ENCODE assay signal across 10 mouse cellular contexts in the genomic region with DNA sequence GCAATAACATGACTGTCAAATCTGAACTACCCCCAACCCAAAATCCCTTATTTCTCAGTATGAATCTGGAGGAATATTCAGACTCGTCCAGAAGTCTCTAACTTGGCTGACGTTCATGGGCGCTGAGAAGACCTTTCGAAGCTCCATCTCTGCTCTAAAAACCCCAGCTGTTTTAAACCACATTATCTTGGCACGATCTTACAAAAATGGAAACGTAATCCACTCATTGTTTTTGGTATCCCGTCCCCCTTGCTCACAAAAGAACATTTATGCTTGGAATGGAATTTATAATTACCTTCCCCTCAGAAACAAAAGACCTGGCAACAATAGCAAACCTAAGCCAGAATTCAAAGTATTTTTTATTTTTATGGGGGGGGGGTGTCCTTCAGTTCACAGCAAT.
DNase-seq lines count a peak whose midpoint lies in the region; ATAC-seq lines count a peak whose summit lies in the region.
"Had no signal": no experiment of that assay in that cellular context is flagged by ENCODE, and none has a peak within 500 bp of the region (broad histone marks: within the 10 kb centered on the region; RNA-seq: fewer than 3 reads in every experiment).

No protein-coding gene starts in this region.

- WGBS in neural tube, embryonic 13.5 days, result 37% methylated on average over 7 of the region's 7 CpGs
- 11% methylated on average over 7 of the region's 7 CpGs for WGBS in forebrain, embryonic 13.5 days
- 25% methylated on average over 7 of the region's 7 CpGs for WGBS in hindbrain, embryonic 15.5 days
- 23% methylated on average over 7 of the region's 7 CpGs for WGBS in stomach, embryonic 16.5 days

- H3K9me3 ChIP-seq in neural tube, embryonic 13.5 days, result no peaks in the 10 kb centered on the region
- H3K9me3 ChIP-seq in forebrain, embryonic 13.5 days (replicated peaks), result no peaks in the 10 kb centered on the region
- H3K9me3 ChIP-seq in hindbrain, embryonic 15.5 days, result no peaks in the 10 kb centered on the region
- H3K9me3 ChIP-seq in stomach, embryonic 16.5 days (replicated peaks; ENCODE audit: control insufficient read depth, low read length), result no peaks in the 10 kb centered on the region
- H3K9me3 ChIP-seq: neural tube, embryonic 12.5 days had no signal

- no peak overlapping the region for H3K4me2 ChIP-seq in neural tube, embryonic 13.5 days
- no peak overlapping the region for H3K4me2 ChIP-seq in forebrain, embryonic 13.5 days
- H3K4me2 ChIP-seq in hindbrain, embryonic 15.5 days, result no peak overlapping the region
- no peak overlapping the region for H3K4me2 ChIP-seq in stomach, embryonic 16.5 days (ENCODE audit: low read depth, low read length)
- H3K4me2 ChIP-seq: neural tube, embryonic 12.5 days had no signal

- H3K9ac ChIP-seq in neural tube, embryonic 13.5 days, result no peak overlapping the region
- no peak overlapping the region for H3K9ac ChIP-seq in forebrain, embryonic 13.5 days
- no peak overlapping the region for H3K9ac ChIP-seq in hindbrain, embryonic 15.5 days
- no peak overlapping the region for H3K9ac ChIP-seq in stomach, embryonic 16.5 days (ENCODE audit: low read length)
- H3K9ac ChIP-seq: neural tube, embryonic 12.5 days had no signal

- no peak overlapping the region for H3K4me3 ChIP-seq in neural tube, embryonic 13.5 days
- no peak overlapping the region for H3K4me3 ChIP-seq in forebrain, embryonic 13.5 days
- H3K4me3 ChIP-seq in hindbrain, embryonic 15.5 days, result no peak overlapping the region
- no peak overlapping the region for H3K4me3 ChIP-seq in stomach, embryonic 16.5 days (replicated peaks; ENCODE audit: low read length)
- H3K4me3 ChIP-seq: left cerebral cortex, adult 2 months; neural tube, embryonic 12.5 days had no signal

- no peaks in the 10 kb centered on the region for H3K36me3 ChIP-seq in neural tube, embryonic 13.5 days
- peaks cover 12% of the 10 kb centered on the region; the same call in 1 of the 2 replicates for H3K36me3 ChIP-seq in forebrain, embryonic 13.5 days (ENCODE audit: poor library complexity, severe bottlenecking)
- H3K36me3 ChIP-seq in hindbrain, embryonic 15.5 days, result no peaks in the 10 kb centered on the region
- H3K36me3 ChIP-seq in stomach, embryonic 16.5 days (ENCODE audit: control insufficient read depth, insufficient read depth, low read length), result no peaks in the 10 kb centered on the region
- H3K36me3 ChIP-seq: neural tube, embryonic 12.5 days had no signal

- no peak for DNase-seq in neural tube, embryonic 10.5 days (ENCODE audit: extremely low spot score, low spot score)
- no peak for DNase-seq in layer of hippocampus, adult 9-10 months (ENCODE audit: low spot score)
- DNase-seq in frontal cortex, adult 2 months (ENCODE audit: extremely low spot score in 1 of 2, low spot score in 1 of 2), result no peak
- DNase-seq: adrenal gland, postnatal 14 days had no signal

- H3K4me1 ChIP-seq in neural tube, embryonic 13.5 days (replicated peaks), result peaks cover 82% of the 10 kb centered on the region
- peaks cover 79% of the 10 kb centered on the region for H3K4me1 ChIP-seq in forebrain, embryonic 13.5 days
- H3K4me1 ChIP-seq in hindbrain, embryonic 15.5 days (replicated peaks), result peaks cover 59% of the 10 kb centered on the region
- peaks cover 36% of the 10 kb centered on the region for H3K4me1 ChIP-seq in stomach, embryonic 16.5 days (ENCODE audit: control insufficient read depth, insufficient read depth, low read length)

- no peaks in the 10 kb centered on the region for H3K27me3 ChIP-seq in neural tube, embryonic 13.5 days
- H3K27me3 ChIP-seq in forebrain, embryonic 13.5 days, result no peaks in the 10 kb centered on the region
- no peaks in the 10 kb centered on the region for H3K27me3 ChIP-seq in hindbrain, embryonic 15.5 days
- no peaks in the 10 kb centered on the region for H3K27me3 ChIP-seq in stomach, embryonic 16.5 days (ENCODE audit: control insufficient read depth, insufficient read depth, low read length)
- H3K27me3 ChIP-seq: neural tube, embryonic 12.5 days had no signal

- ATAC-seq in neural tube, embryonic 13.5 days (ENCODE audit: low read depth), result no peak
- no peak for ATAC-seq in forebrain, embryonic 13.5 days
- ATAC-seq in hindbrain, embryonic 15.5 days (ENCODE audit: low FRiP score, low read depth), result no peak
- ATAC-seq in stomach, embryonic 16.5 days (ENCODE audit: insufficient read depth, low FRiP score), result no peak

- H3K27ac ChIP-seq in neural tube, embryonic 13.5 days (replicated peaks), result peak overlapping the region; percentile 92; the same call in 1 of the 2 replicates
- H3K27ac ChIP-seq in forebrain, embryonic 13.5 days, result peak overlapping the region; percentile 98
- peak overlapping the region; percentile 83 for H3K27ac ChIP-seq in hindbrain, embryonic 15.5 days (replicated peaks)
- H3K27ac ChIP-seq in stomach, embryonic 16.5 days (ENCODE audit: low read length), result peak overlapping the region; percentile 16; the same call in 1 of the 2 replicates
- H3K27ac ChIP-seq: left cerebral cortex, adult 2 months; neural tube, embryonic 12.5 days had no signal

Comparison
In these comparisons a context has a peak if more than half of its experiments do, and no peak if none do; other contexts are left out.
1. H3K27ac ChIP-seq: peak in every context shown above with its lines; median percentile 98 in forebrain, embryonic 13.5 days; 92 in neural tube, embryonic 13.5 days; 83 in hindbrain, embryonic 15.5 days; 16 in stomach, embryonic 16.5 days.